Mouse (Mus musculus): ENCODE results near the gene Cyfip2.

DNA sequence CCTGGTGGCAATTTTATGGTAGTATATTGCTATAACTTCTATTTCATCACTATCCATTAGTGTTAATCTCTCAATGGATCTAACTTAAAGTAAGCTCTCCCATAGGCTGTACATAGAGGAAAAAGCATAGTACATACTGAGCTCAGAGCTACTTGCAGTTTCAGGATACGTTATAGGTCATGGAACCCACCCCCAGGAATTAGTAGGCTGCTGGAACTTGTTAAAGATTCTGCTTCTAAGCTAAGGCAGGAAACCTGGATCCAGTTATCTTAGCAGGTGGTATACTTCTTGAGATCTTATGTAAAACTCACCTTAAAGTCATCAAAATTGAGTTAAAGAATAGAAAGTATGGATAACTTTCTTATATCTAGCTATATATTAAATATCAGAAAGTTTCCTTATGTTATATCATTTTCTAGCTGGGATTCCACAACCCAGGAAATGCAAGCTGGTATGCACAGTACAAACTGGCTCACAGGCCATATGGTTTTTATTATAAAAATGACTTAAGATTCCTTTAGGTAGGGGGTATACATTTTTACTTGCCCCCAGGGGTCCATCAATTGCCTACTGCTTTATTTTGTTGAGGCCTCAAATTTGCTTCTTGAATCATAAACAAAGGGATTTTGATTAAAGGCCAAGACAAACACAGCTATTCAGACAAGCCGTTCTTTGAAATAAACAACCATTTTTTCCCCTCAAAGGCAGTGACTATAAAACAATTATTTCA lies 37.2 kb upstream of the Cyfip2 start:
- no peak for TF ChIP-seq CTCF (IDR thresholded peaks at IDR 0.05; ENCODE audit: borderline replicate concordance, extremely low read depth, insufficient read depth, insufficient read length)
- TF ChIP-seq POLR2A (IDR thresholded peaks at IDR 0.05; ENCODE audit: borderline replicate concordance, extremely low read depth, insufficient read depth, insufficient read length, poor library complexity, severe bottlenecking): no peak

All from brain, embryonic 14.5 days (tissue).